7 mouse cellular contexts compared by ENCODE assay signal in the genomic region with DNA sequence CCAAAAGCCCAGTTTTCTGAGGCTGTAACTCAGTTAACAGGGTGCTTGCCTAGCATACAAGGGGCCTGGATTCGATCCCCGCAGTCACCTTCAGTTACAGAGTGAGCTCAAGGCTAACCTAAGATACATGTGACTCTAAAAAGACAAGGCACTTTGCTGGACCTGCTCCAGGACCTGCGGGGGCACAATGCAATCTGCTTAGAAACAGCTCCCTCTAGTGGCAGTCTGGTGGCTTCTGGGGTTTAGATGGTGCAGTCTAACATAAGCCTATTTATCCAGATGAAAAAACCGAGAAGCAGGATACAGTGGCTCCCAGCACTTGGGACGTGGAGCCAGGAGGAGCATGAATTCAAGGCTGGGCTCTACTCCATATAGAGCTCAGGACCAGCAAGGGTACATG. TPM values are rescaled to one million over a fixed set of nuclear protein-coding genes. Genes with fewer than 3 reads are reported as not detected.
DNase-seq lines count a peak whose midpoint lies in the region; ATAC-seq lines count a peak whose summit lies in the region.

No protein-coding gene starts in this region.

- no peak overlapping the region for H3K9ac ChIP-seq in hindbrain, embryonic 15.5 days

- H3K9me3 ChIP-seq in hindbrain, embryonic 15.5 days = no peaks in the 10 kb centered on the region

- peaks cover 20% of the 10 kb centered on the region for H3K36me3 ChIP-seq in hindbrain, embryonic 15.5 days

- DNase-seq in T-cell, adult 2 months (ENCODE audit: low spot score) = peak; percentile 75
- DNase-seq in cerebellum, adult 9-11 months = peak; percentile 85
- peak; percentile 72 to 79 for DNase-seq in frontal cortex, postnatal 14 days (ENCODE audit: low spot score in 2 of 2)
- DNase-seq in left cerebral cortex, adult 11 months (ENCODE audit: low spot score) = peak; percentile 66
- DNase-seq in right cerebral cortex, postnatal 14 days = peak; percentile 89

- H3K4me3 ChIP-seq in hindbrain, embryonic 15.5 days = no peak overlapping the region

- no peak overlapping the region for H3K4me2 ChIP-seq in hindbrain, embryonic 15.5 days

- H3K27ac ChIP-seq in hindbrain, embryonic 15.5 days (replicated peaks) = no peak overlapping the region

- WGBS in hindbrain, embryonic 15.5 days = 32% methylated on average over 5 of the region's 5 CpGs

- ATAC-seq in hindbrain, embryonic 15.5 days (ENCODE audit: low FRiP score, low read depth) = peak; percentile 61
- peak; percentile 85 for ATAC-seq in megakaryocyte, adult 5-6 weeks (ENCODE audit: poor library complexity, severe bottlenecking)

- no peaks in the 10 kb centered on the region for H3K4me1 ChIP-seq in hindbrain, embryonic 15.5 days (replicated peaks)

- H3K27me3 ChIP-seq in hindbrain, embryonic 15.5 days = no peaks in the 10 kb centered on the region

RNA-seq across cellular contexts. Expression of a gene that starts 8.7 kb away (rescaled TPM):
- polyA plus RNA-seq in hindbrain, embryonic 15.5 days (2015; fragmentation: Nextera tagmentation; extraction: Ambion mirVana) = 39.6 and 44.8 TPM in 2 replicates
- total RNA-seq in megakaryocyte, adult 5-6 weeks (2015) = 5.2 and 5.5 TPM in 2 replicates
- 3.2 and 5.0 TPM in 2 replicates for total RNA-seq in megakaryocyte, adult 5-6 weeks (2017)

RNA-seq across cellular contexts. Expression of a gene that starts 10.4 kb away (rescaled TPM):
- polyA plus RNA-seq in hindbrain, embryonic 15.5 days (2015; fragmentation: Nextera tagmentation; extraction: Ambion mirVana) = 21.4 and 21.5 TPM in 2 replicates
- total RNA-seq in megakaryocyte, adult 5-6 weeks (2015) = 20.4 and 20.8 TPM in 2 replicates
- total RNA-seq in megakaryocyte, adult 5-6 weeks (2017) = 28.8 and 28.9 TPM in 2 replicates

RNA-seq across cellular contexts. Expression of a gene that starts 10.6 kb away (rescaled TPM):
- 16.8 TPM in 2 replicates for polyA plus RNA-seq in hindbrain, embryonic 15.5 days (2015; fragmentation: Nextera tagmentation; extraction: Ambion mirVana)
- 2.3 and 3.4 TPM in 2 replicates for total RNA-seq in megakaryocyte, adult 5-6 weeks (2015)
- total RNA-seq in megakaryocyte, adult 5-6 weeks (2017) = 1.7 and 3.4 TPM in 2 replicates

RNA-seq across cellular contexts. Expression of a gene that starts 14.5 kb away (rescaled TPM):
- polyA plus RNA-seq in hindbrain, embryonic 15.5 days (2015; fragmentation: Nextera tagmentation; extraction: Ambion mirVana) = 0.97 and 2.4 TPM in 2 replicates
- total RNA-seq in megakaryocyte, adult 5-6 weeks (2015) = not detected in 2 replicates
- total RNA-seq in megakaryocyte, adult 5-6 weeks (2017) = not detected in 2 replicates

RNA-seq across cellular contexts. Expression of a gene that starts 24.6 kb away (rescaled TPM):
- polyA plus RNA-seq in hindbrain, embryonic 15.5 days (2015; fragmentation: Nextera tagmentation; extraction: Ambion mirVana) = 78.0 and 107 TPM in 2 replicates
- 330 and 340 TPM in 2 replicates for total RNA-seq in megakaryocyte, adult 5-6 weeks (2015)
- total RNA-seq in megakaryocyte, adult 5-6 weeks (2017) = 228 and 247 TPM in 2 replicates
